Mouse (Mus musculus): ENCODE data around the gene Gm9887. TPM values are rescaled to one million over a fixed set of nuclear protein-coding genes. Genes with fewer than 3 reads are reported as not detected.
"Not testable (repeated sequence)": the region's sequence is repeated elsewhere in the genome, so short reads cannot be mapped to it uniquely, and the experiment has no call there.

Gm9887 gene
- polyA plus RNA-seq, 2 experiments = 0.53 to 1.4 TPM

GRCm38 (mm10) chr12:69362388-69362787 lies 9.9 kb downstream of the Gm9887 start:
- Histone ChIP-seq H3K36me3 (ENCODE audit: control insufficient read depth, insufficient read depth, low read length) (no peaks in the 10 kb centered on the region), H3K9ac (ENCODE audit: low read depth, low read length, severe bottlenecking) (no peak overlapping the region), H3K27me3 (ENCODE audit: control insufficient read depth, insufficient read depth, low read length) (no peaks in the 10 kb centered on the region), H3K9me3 (ENCODE audit: control insufficient read depth, low read length) (no peaks in the 10 kb centered on the region), H3K4me2 (replicated peaks; ENCODE audit: low read depth, low read length, severe bottlenecking) (peak overlapping the region; percentile 75), H3K4me3 (replicated peaks; ENCODE audit: low read length) (0 out of 2 replicates have a peak overlapping the region, but pooled peaks have one; percentile 35), H3K27ac (replicated peaks; ENCODE audit: low read depth, low read length) (peak overlapping the region; percentile 92; the same call in 1 of the 2 replicates), H3K4me1 (ENCODE audit: control insufficient read depth, insufficient read depth, low read length) (peaks cover 15% of the 10 kb centered on the region; the same call in 1 of the 2 replicates)
- DNase-seq (ENCODE audit: low spot score) (no peak), ATAC-seq (ENCODE audit: low FRiP score, low read depth) (no peak)
- WGBS = 51% methylated on average over 4 of the region's 4 CpGs
- TF ChIP-seq POLR2A (IDR thresholded peaks at IDR 0.05; ENCODE audit: borderline replicate concordance, extremely low read depth, insufficient read depth, insufficient read length) = no peak

GRCm38 (mm10) chr12:69361919-69362318 lies 10.3 kb downstream of the Gm9887 start:
- Histone ChIP-seq H3K4me3 (replicated peaks; ENCODE audit: low read length) (peak overlapping the region; percentile 35), H3K27ac (replicated peaks; ENCODE audit: low read depth, low read length) (peak overlapping the region; percentile 92), H3K9ac (ENCODE audit: low read depth, low read length, severe bottlenecking) (peak overlapping the region; percentile 64), H3K9me3 (ENCODE audit: control insufficient read depth, low read length) (no peaks in the 10 kb centered on the region), H3K4me2 (replicated peaks; ENCODE audit: low read depth, low read length, severe bottlenecking) (peak overlapping the region; percentile 75), H3K4me1 (ENCODE audit: control insufficient read depth, insufficient read depth, low read length) (peaks cover 15% of the 10 kb centered on the region; the same call in 1 of the 2 replicates), H3K36me3 (ENCODE audit: control insufficient read depth, insufficient read depth, low read length) (no peaks in the 10 kb centered on the region), H3K27me3 (ENCODE audit: control insufficient read depth, insufficient read depth, low read length) (no peaks in the 10 kb centered on the region)
- 8% methylated on average over 10 of the region's 10 CpGs for WGBS
- ATAC-seq (ENCODE audit: low FRiP score, low read depth) (no peak), DNase-seq (ENCODE audit: low spot score) (no peak)
- TF ChIP-seq POLR2A (IDR thresholded peaks at IDR 0.05; ENCODE audit: borderline replicate concordance, extremely low read depth, insufficient read depth, insufficient read length) = no peak

GRCm38 (mm10) chr12:69360997-69361899 lies 11.0 kb downstream of the Gm9887 start:
- peak overlapping the region; percentile 75 for H3K4me2 ChIP-seq (replicated peaks; ENCODE audit: low read depth, low read length, severe bottlenecking)
- under 1% methylated on average over 38 of the region's 50 CpGs for WGBS

GRCm38 (mm10) chr12:69360655-69360996 lies 11.6 kb downstream of the Gm9887 start:
- no peak overlapping the region for H3K9ac ChIP-seq (ENCODE audit: low read depth, low read length, severe bottlenecking)
- H3K27me3 ChIP-seq (ENCODE audit: control insufficient read depth, insufficient read depth, low read length) = no peaks in the 10 kb centered on the region
- peaks cover 18% of the 10 kb centered on the region; the same call in 1 of the 2 replicates for H3K4me1 ChIP-seq (ENCODE audit: control insufficient read depth, insufficient read depth, low read length)
- no peak overlapping the region for H3K27ac ChIP-seq (replicated peaks; ENCODE audit: low read depth, low read length)
- no peak for TF ChIP-seq POLR2A (IDR thresholded peaks at IDR 0.05; ENCODE audit: borderline replicate concordance, extremely low read depth, insufficient read depth, insufficient read length)
- no peak; the same call in 1 of the 2 replicates for ATAC-seq (ENCODE audit: low FRiP score, low read depth)
- H3K36me3 ChIP-seq (ENCODE audit: control insufficient read depth, insufficient read depth, low read length) = no peaks in the 10 kb centered on the region
- H3K4me3 ChIP-seq (replicated peaks; ENCODE audit: low read length) = no peak overlapping the region
- H3K9me3 ChIP-seq (ENCODE audit: control insufficient read depth, low read length) = no peaks in the 10 kb centered on the region
- peak; percentile 89 for DNase-seq (ENCODE audit: low spot score)
- WGBS = 20% methylated on average over 5 of the region's 5 CpGs
- H3K4me2 ChIP-seq (replicated peaks; ENCODE audit: low read depth, low read length, severe bottlenecking) = no peak overlapping the region

More at GRCm38 (mm10) chr12:69360997-69361899, 11.0 kb downstream of the Gm9887 start:
- H3K9ac ChIP-seq (ENCODE audit: low read depth, low read length, severe bottlenecking) = peak overlapping the region; percentile 64
- DNase-seq (ENCODE audit: low spot score) (peak; percentile 99), ATAC-seq (ENCODE audit: low FRiP score, low read depth) (peak; percentile 95)
- peak overlapping the region; percentile 92 for H3K27ac ChIP-seq (replicated peaks; ENCODE audit: low read depth, low read length)
- not testable (repeated sequence) for H3K27me3 ChIP-seq (ENCODE audit: control insufficient read depth, insufficient read depth, low read length); H3K9me3 ChIP-seq (ENCODE audit: control insufficient read depth, low read length); H3K36me3 ChIP-seq (ENCODE audit: control insufficient read depth, insufficient read depth, low read length)
- peak; percentile 69; the same call in 1 of the 2 replicates for TF ChIP-seq POLR2A (IDR thresholded peaks at IDR 0.05; ENCODE audit: borderline replicate concordance, extremely low read depth, insufficient read depth, insufficient read length)
- H3K4me3 ChIP-seq (replicated peaks; ENCODE audit: low read length) = peak overlapping the region; percentile 35
- peaks cover 15% of the 10 kb centered on the region; the same call in 1 of the 2 replicates for H3K4me1 ChIP-seq (ENCODE audit: control insufficient read depth, insufficient read depth, low read length)

- H3K4me2 ChIP-seq (replicated peaks; ENCODE audit: low read depth, low read length, severe bottlenecking) = peak overlapping the region; percentile 80
- H3K4me1 ChIP-seq (ENCODE audit: control insufficient read depth, insufficient read depth, low read length) = peaks cover 7% of the 10 kb centered on the region; the same call in 1 of the 2 replicates
- ATAC-seq (ENCODE audit: low FRiP score, low read depth) (no peak), DNase-seq (ENCODE audit: low spot score) (no peak)
- WGBS = 8% methylated on average over 13 of the region's 13 CpGs
- H3K27ac ChIP-seq (replicated peaks; ENCODE audit: low read depth, low read length) = 0 out of 2 replicates have a peak overlapping the region, but pooled peaks have one; percentile 2
- TF ChIP-seq POLR2A (IDR thresholded peaks at IDR 0.05; ENCODE audit: borderline replicate concordance, extremely low read depth, insufficient read depth, insufficient read length) = no peak
- H3K4me3 ChIP-seq (replicated peaks; ENCODE audit: low read length) = peak overlapping the region; percentile 79
- peaks cover 19% of the 10 kb centered on the region for H3K36me3 ChIP-seq (ENCODE audit: control insufficient read depth, insufficient read depth, low read length)
- peak overlapping the region; percentile 92 for H3K9ac ChIP-seq (ENCODE audit: low read depth, low read length, severe bottlenecking)
- no peaks in the 10 kb centered on the region for H3K27me3 ChIP-seq (ENCODE audit: control insufficient read depth, insufficient read depth, low read length)
- H3K9me3 ChIP-seq (ENCODE audit: control insufficient read depth, low read length) = no peaks in the 10 kb centered on the region
Observed at GRCm38 (mm10) chr12:69357300-69357646, 15.0 kb downstream of the Gm9887 start.
